Mouse (Mus musculus) layer of hippocampus, postnatal 10 days (tissue): ENCODE results near the gene Mbd4. TPM values are rescaled to one million over a fixed set of nuclear protein-coding genes. Genes with fewer than 3 reads are reported as not detected.
"Not testable (repeated sequence)": the region's sequence is repeated elsewhere in the genome, so short reads cannot be mapped to it uniquely, and the experiment has no call there.

Experiments
- DNase-seq, 2 experiments: peaks; one replicate each; pipeline ENCODE4 v3.0.0; 2021; ENCODE audit warnings: low spot score in 2 of 2
- long read RNA-seq: library from polyadenylated mRNA; stranded (forward); transcript quantifications from one replicate; pipeline ENCODE4 v2.0.0, GENCODE M21; 2023
- total RNA-seq, 2 experiments: library from RNA; stranded (reverse); gene quantifications; 2 replicates each; pipeline ENCODE4 v1.2.3; 2021

Mbd4 gene
- 1 to 10 TPM; 5.0 to 6.2 TPM for total RNA-seq
- long read RNA-seq, partial matches to known transcripts = 0 of 3 reads
- long read RNA-seq, other reads (novel, unspliced or antisense) = 3 of 3 reads

DNA sequence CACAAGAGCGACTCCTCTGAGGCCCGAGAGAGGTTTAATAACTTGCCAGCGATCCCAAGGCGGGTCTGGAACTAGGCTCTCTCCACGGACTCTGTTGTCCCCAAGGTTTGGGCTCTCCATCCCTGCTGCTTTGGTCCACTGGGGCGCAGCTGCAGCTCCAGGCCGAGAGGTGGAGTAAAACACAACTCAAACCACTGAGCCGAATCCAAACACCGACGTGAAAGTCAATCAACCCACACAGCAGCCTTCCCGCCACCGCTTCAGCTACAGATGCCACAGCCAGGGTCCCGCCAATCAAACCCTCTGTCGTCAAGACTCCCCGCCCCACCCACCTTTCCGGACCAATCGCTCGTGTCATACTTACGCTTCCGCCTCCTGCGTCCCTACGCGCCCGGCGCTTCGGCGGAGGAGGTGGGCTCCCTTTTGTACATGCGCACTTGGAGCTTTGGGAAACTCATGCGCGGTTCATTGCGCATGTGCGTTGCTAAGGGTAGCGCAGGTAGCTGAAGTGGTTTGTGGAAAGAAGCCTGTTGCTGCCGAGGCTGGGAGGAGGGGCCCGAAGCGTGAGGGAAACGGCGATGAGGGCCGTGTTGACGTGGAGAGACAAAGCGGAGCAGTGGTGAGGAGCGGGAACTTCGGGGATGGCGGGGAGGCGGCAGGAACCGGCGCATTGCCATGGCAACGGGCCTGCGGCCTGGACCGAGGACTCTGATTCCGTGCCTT lies at the start of gene Mbd4, which contains the start of gene Ift122:
TSS of gene Mbd4 (minus strand) at position 281 of the 723 bp plus-strand sequence.
TSS of gene Ift122 (plus strand) at position 380 of the 723 bp plus-strand sequence.
- DNase-seq = peak; percentile 97 to 98

DNA sequence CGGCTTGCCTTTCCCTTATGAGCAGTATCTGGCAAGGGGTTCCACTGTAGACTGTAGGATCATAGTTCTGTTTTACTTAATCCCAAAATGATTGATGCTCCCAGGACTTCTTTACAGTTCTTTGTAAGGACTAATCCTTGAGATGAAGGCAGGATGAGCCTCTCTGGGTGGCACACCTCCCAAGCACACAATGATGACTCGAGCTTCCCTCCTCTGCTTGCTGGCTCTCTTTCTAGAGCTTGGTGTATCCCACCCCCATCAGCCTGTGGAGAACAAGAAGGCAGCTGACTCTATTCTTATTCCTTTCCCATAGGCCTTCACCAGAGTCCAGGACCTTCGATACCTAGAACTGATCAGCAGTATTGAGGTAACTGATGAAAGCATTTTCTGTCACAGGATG lies 49.4 kb upstream of the Mbd4 start:
- DNase-seq = no peak

DNA sequence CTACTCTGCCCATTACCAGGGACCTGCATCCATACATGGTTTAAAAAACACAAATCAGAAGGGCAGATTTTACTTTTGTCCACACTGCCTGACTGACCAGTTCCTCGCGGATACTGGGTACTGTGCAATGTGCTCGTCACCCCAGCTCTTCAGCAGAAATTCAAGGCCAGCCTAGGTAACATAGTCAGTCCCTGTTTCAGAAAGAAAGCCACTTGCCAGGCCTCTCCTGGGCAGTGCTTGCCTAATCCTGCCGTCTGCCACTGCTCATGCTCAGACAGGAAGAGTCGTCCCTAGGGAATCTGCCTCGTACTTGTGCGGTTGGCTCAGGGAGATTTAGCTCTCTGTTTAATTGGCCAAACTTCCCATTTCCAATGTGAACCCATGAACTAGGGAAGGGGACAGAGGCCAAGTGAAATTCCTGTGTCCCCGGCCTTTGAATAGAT lies 48.3 kb upstream of the Mbd4 start:
- no peak for DNase-seq

DNA sequence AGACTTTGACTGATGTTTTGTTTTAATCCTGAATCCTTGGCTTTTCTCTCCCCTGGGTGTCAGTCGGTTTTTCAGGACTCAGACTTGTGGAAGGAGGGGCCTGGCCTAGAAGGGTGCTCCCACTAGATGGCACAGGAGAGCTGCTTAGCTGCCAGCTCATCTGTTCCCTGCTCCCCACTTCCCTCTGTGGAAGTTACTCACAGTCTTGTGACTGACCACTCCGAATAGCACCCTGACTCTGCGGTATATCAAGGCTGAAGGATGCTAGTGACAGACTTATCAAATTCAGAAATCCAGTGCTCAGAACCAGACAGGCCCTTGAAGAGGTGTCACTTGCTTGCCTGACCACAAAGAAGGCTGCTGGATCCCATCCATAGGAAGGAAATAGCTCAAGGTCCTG lies 47.9 kb upstream of the Mbd4 start:
- peak; percentile 75 to 83 for DNase-seq

DNA sequence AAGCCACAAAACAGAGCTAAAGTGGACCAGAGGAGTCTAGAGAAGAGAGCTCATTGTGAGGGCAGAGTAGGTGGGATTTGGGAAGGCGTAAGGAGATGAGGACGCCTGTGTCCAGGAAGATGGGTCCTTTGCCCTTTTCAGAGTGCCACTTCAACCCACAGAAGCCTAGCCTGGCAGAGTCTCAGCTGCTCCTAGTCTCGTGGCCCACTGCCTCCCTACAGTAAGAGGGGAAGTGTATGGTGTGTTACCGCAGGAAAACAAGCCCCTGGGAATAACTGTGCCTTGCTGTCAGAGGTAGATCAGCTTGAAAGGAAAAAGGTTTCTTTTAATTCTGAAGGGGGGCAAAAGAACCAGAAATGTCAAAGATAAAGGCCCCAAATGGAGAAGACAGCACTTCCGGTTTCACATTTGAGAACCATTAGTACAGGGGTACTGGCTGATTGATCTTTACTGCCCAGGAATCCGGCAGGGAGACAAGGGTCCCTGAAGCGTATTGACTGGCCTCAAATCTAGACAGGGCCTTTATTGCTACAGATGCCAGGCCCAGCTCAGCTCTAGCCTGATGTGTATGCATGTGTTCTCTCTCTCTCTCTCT lies 44.9 kb upstream of the Mbd4 start:
- DNase-seq = no peak

DNA sequence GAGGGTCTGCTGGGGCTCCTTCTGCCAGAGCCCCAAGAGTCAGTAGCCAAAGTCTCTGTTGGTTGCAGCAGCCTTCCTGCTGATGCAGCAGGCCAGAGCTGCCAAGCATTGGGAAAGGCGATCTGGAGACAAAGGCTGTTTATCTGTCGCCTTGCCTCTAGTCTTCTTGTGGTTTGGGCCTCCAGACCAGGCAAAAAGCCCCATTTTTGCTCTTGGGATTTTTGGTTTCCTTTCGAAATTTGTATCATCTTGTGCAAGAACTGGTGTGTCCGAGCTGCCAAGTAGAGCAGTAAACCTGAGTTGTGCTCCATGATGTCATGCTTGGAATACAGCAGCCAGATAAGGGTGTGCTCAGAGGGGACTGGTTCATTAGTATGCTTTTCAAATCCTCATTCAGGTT lies 43.9 kb upstream of the Mbd4 start:
- DNase-seq = no peak

DNA sequence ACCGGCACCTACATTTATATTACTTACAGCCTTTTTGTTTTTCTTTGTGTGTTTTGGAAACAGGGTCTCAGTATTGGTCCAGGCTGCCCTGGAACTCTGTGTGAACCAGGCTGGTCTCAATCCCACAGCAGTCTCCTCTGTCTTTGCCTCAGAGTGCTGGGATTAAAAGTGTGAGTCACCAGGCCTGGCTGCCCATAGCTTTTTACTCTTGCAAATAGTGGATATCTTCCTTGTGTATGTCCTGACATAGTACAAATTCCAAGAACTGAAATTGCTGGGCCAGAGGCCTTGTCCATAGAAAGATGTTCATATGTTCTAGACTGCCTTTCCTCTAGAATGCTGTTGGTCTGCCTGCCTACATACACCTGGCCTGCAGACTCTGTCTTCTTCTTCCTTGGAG lies 43.2 kb upstream of the Mbd4 start:
- no peak for DNase-seq

DNA sequence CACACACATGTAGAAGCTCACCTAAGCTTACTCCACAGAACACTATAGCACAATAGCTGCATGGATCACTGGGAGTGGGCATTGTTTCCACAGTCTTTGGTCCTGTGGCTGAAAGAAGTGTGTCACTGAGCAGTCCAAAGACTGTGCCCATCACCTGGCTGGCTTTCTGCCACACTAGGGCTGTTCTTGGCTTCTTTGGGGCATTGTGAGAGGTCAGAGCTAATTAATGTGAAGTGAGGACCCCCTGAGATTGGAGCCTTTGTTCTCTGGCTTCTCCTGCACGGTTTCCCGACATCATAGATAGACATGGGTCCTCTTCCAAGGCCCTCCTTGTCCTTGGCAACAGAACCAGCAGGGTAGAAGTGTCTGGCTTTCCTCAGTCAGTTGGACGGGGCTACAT lies 39.2 kb upstream of the Mbd4 start:
- no peak for DNase-seq

DNA sequence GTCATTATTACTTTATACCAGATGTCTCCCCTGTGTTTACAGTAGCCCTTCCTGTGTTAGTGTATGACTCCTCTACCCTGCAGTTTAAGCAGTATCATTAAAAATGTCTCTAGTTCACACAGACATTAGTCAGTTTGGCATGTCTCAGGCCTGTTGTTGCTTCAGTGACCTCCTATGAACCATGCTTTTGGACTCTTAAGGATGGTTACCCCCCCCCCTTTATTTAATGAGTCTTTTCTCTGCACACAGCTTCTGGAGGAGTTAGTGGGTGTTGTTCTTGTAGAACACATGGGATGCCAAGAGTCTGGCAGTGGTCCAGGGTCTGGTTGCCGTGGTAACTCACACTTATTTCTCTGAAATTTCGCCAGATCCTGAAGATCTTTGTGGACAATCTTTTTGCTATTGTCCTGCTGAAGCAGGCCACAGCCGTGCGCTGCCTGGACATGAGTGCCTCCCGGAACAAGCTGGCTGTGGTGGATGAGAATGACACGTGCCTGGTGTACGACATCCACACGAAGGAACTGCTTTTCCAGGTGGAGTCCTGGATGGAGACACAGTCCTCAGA lies 38.4 kb upstream of the Mbd4 start:
- DNase-seq = peak; percentile 82 to 83

DNA sequence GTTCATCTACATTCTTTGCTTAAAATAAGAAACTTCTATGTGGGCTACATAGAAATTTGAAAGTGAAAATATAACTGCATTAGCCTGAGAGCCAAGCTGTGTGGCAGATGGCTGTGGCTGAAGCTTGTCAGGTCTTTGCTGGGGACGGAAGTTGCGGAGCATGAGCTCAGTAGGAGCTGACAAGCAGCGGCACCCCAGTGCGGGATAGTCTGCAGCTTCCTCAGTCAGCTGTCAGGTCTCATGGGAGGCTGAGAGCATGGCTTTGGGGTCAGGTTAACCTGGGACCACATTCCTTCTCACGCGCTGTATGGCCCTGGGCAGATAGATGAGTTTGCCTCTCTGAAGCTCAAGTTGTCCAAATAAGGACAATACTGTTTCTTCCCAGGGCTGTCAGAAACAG lies 37.9 kb upstream of the Mbd4 start:
- no peak for DNase-seq

DNA sequence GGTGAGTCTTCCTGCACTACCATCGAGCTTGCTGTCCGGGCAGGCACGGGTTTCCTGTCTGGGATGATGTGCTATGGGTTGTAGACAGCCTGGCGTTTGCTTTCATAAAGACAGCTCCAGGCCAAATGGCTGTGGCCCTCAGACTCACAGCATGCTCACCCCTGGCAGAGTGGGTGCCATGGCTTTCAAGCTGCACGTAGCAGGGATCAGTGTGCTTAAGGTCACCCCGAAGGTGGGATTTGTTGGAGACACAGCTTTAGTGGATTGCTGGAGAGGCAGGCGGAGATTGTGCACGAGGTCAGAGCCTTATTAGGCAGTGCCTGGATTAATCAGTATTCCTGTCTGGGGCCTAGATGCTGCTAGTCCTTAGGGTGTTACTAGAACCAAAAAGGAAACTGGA lies 37.4 kb upstream of the Mbd4 start:
- DNase-seq = no peak

DNA sequence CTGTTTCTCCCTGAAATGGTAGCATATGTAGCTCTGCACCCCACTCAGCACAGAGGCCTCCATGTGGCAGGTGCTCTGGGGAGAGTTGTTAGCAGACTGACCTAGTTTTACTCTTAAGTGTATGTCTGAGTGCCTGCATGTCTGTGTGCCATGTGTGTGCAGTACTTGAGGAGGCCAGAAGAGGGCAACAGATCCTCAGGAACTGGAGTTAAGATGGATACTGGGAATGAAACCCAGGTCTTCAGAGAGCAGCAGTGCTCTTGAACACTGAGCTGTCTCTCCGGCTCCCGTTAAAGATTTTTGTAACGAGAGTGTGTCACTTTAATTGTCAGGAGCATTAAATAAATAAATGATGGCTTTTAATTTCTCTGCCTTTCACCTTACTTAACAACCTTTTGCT lies 35.1 kb upstream of the Mbd4 start:
- no peak for DNase-seq

DNA sequence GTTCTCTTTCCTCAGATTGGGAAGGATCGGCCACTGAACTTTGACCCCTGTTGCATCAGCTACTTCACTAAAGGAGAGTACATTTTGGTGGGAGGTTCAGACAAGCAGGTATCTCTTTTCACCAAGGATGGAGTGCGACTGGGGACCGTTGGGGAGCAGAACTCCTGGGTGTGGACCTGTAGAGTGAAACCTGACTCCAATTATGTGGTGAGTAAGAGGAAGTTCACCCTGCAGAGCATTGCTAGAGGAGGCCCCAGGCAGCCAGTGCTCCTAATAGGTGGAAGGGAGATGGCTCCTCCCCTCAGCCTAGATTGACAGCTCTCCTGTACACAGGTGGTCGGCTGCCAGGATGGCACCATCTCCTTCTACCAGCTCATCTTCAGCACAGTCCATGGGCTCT lies 33.7 kb upstream of the Mbd4 start:
- DNase-seq = no peak

DNA sequence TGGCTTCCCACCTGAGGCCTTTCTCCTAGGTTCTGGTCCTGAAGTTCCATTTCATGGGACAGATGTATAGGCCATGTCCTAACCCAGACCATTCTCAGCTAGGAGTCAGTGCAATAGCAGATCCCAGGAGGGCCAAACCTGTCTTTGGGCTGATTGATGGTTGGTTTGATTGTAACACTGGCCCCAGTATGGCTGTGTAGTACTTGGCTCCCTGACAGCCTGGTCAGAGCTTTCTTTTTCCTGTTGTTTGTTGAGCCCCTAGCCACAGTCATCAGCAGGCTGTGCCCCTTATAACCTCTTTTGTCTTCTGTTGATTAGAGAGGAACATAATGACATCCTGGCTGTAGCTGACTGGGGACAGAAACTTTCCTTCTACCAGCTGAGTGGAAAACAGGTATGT lies 30.8 kb upstream of the Mbd4 start:
- no peak for DNase-seq

DNA sequence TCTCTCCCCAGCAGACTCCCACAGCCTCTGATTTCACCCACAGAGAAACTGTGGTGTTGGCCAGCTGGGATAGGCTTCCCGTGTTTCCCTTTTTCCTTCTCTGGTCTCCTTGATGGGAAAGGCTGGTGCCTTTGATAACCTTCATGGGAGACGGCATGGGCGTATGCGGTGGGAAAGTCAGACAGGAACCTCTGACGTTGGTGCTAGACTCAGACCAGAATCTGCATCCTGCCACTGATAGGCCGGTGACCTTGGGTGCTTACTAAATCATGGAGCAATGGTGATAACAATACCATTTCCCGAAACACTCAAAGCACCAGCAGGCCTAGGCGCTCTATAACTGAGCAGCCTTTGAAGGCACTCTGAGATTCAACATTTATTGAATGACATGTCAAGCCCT lies 27.6 kb upstream of the Mbd4 start:
- no peak for DNase-seq

DNA sequence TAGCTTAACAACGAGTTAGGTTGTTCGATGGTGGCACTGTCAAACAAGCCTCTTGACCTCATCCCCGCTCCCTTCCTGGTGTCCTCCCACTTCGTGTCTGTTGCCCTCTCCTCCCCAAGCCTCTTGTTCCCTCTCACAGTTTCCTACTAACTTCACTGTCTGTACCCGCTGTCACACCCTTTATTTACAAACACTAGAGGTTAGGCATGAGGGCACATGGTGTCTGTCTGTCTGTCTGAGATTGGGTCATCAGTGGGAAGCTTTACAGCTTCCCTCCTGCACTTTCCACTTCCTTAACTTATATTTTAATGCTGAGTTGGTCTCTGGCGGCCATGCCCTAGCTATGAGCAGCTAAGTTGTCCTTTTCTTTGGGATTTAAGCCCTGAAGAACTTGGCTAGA lies 26.6 kb upstream of the Mbd4 start:
- no peak for DNase-seq

DNA sequence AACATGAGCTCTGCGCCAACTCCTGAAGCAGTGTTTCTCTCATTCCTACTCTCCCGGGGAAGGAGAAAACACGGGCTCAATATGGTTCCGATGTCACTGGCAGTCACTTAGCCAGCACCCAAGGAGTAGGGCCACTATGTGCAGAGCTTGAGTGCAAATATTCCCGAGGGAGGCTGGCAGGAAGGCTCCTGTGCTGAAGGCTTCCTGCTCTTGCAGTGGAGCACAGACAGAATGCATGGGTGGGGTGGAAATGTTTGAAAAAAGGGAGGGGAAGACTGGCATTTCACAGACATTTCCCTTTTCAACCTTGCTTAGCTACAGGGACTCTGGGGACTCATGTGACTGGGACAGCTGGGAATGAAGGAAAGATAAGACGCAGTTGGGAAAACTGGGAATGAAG lies 25.5 kb upstream of the Mbd4 start:
- DNase-seq = no peak

DNA sequence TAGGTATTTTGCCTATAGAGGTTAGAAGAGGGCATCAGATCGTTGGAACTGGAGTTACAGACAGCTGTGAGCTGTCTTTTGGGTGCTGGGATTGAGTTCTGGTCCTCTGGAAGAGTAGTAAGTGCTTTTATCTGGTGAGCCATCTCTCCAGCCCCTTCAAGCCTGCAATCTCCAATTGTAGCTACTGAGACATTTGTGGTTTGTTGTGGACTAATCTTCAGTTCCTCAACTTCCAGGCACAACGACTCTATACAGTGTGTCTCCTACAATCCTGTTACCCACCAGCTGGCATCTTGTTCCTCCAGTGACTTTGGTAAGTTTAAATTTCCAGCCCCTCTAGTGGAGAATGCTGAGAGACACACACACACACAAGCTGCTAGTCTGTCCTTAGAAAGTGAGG lies 24.1 kb upstream of the Mbd4 start:
- no peak for DNase-seq

DNA sequence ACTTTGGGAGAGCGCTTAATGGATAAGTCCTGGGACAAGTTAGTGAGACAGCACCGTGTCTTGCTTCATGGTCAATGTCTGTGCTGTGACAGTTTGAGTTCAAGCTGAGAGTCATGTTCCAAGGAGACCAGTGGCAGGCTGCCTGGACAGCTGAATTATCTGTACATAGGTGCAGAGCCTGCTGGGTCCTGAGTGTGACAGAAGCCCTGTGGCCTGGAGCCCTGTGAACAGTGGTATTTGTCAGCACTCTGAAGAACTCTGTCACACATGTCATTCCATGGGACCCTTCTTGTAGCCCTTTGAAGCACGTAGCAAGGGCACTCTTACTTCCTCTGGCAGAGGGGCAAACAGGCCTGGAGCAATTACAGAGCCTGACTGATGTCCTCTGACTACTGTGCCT lies 18.1 kb upstream of the Mbd4 start:
- not testable (repeated sequence) for DNase-seq

DNA sequence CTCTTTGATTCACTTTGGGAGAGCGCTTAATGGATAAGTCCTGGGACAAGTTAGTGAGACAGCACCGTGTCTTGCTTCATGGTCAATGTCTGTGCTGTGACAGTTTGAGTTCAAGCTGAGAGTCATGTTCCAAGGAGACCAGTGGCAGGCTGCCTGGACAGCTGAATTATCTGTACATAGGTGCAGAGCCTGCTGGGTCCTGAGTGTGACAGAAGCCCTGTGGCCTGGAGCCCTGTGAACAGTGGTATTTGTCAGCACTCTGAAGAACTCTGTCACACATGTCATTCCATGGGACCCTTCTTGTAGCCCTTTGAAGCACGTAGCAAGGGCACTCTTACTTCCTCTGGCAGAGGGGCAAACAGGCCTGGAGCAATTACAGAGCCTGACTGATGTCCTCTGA lies 14.0 kb upstream of the Mbd4 start:
- DNase-seq = not testable (repeated sequence)

DNA sequence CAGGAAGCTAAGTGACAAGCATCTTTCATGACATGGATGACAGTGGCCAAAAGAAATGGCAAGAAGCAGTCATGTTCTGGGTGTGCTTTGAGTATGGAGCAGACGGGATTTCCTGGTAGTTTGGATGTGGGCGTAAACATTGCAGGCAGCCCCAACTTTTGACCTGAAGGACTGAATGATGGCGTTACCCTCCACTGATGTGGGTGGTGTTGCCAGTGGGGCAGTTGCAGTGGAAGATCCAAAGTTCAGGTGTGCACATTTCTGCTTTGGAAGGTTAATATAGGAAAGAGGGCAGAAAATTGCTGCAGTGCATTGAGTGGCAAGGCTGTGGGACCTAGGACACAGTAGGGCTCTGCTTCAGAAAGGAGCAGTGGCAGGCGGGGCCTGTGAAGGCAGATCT lies 12.1 kb upstream of the Mbd4 start:
- no peak for DNase-seq

DNA sequence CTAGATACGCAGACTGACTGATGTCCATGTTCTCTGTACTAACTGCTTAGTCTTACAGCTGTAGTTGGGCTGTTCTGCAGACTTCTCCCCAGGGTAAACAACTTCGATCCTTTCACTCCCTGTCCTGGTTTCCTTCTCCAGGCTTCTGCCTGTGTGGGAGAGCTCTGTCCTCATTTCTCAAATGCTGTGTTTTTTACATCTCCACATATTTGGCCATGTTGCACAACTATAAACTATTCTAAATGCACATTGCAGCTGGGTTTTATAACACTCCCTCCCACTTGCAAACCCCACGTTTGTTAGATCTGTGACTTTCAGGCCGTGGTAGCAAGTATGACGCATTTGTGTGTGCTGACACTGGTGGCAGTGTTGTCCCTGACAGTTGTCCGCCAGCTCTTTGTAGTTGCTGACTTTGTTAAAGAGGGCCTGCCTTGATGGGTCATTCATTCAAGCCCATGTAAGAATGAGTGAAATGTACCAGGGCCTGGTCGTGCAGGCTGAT lies 10.2 kb upstream of the Mbd4 start:
- DNase-seq = no peak
